In genomic region chr9:33260171-33260570, GRCm38 (mm10) we compare ENCODE assay signal across 10 mouse cellular contexts.
DNase-seq lines count a peak whose midpoint lies in the region; ATAC-seq and TF ChIP-seq lines count a peak whose summit lies in the region.
"Had no signal": no experiment of that assay in that cellular context is flagged by ENCODE, and none has a peak within 500 bp of the region (broad histone marks: within the 10 kb centered on the region; RNA-seq: fewer than 3 reads in every experiment).

No protein-coding gene starts in this region.

- peak; percentile 11 for DNase-seq in liver
- DNase-seq in liver, embryonic 11.5 days (ENCODE audit: low spot score): no peak
- peak; percentile 85 for DNase-seq in kidney, postnatal 0 days (ENCODE audit: low spot score)
- peak; percentile 76 for DNase-seq in limb, embryonic 14.5 days (ENCODE audit: low spot score)
- DNase-seq in ovary, postnatal 36 days (ENCODE audit: low spot score): peak; percentile 35
- no peak for DNase-seq in T-cell, adult 2 months (ENCODE audit: low spot score)

- H3K27ac ChIP-seq in liver, embryonic 11.5 days (ENCODE audit: low read depth, low read length): no peak overlapping the region
- no peak overlapping the region for H3K27ac ChIP-seq in forebrain, embryonic 12.5 days
- no peak overlapping the region for H3K27ac ChIP-seq in kidney, postnatal 0 days
- no peak overlapping the region for H3K27ac ChIP-seq in limb, embryonic 14.5 days (replicated peaks; ENCODE audit: low read depth, low read length)
- H3K27ac ChIP-seq: embryonic facial prominence, embryonic 15.5 days; neural tube, embryonic 12.5 days had no signal

- H3K4me3 ChIP-seq in liver, embryonic 11.5 days (ENCODE audit: low read depth, low read length): no peak overlapping the region
- H3K4me3 ChIP-seq in forebrain, embryonic 12.5 days (replicated peaks): no peak overlapping the region
- no peak overlapping the region for H3K4me3 ChIP-seq in kidney, postnatal 0 days (replicated peaks; ENCODE audit: low read depth, low read length)
- no peak overlapping the region for H3K4me3 ChIP-seq in limb, embryonic 14.5 days (replicated peaks; ENCODE audit: low read length)
- H3K4me3 ChIP-seq: embryonic facial prominence, embryonic 15.5 days; neural tube, embryonic 12.5 days had no signal

- no peaks in the 10 kb centered on the region for H3K36me3 ChIP-seq in liver, embryonic 11.5 days (ENCODE audit: control insufficient read depth, insufficient read depth, low read length)
- no peaks in the 10 kb centered on the region for H3K36me3 ChIP-seq in forebrain, embryonic 12.5 days (replicated peaks)
- no peaks in the 10 kb centered on the region for H3K36me3 ChIP-seq in kidney, postnatal 0 days (ENCODE audit: insufficient read depth, low read length)
- H3K36me3 ChIP-seq in limb, embryonic 14.5 days (ENCODE audit: control insufficient read depth, insufficient read depth, low read length): no peaks in the 10 kb centered on the region
- H3K36me3 ChIP-seq: embryonic facial prominence, embryonic 15.5 days; neural tube, embryonic 12.5 days had no signal

- no peak for ATAC-seq in liver, embryonic 11.5 days (replicated peaks; ENCODE audit: low FRiP score)
- ATAC-seq in cerebellum, adult (ENCODE audit: insufficient number of reproducible peaks, low FRiP score, low TSS enrichment): peak; percentile 87
- ATAC-seq in forebrain, embryonic 12.5 days (ENCODE audit: low FRiP score): peak; percentile 83
- no peak for ATAC-seq in kidney, postnatal 0 days (replicated peaks; ENCODE audit: low FRiP score, low read depth)
- peak; percentile 60; the same call in 1 of the 2 replicates for ATAC-seq in limb, embryonic 14.5 days (ENCODE audit: low FRiP score, low read depth)

- no peaks in the 10 kb centered on the region for H3K9me3 ChIP-seq in liver, embryonic 11.5 days (ENCODE audit: control insufficient read depth, low read length)
- H3K9me3 ChIP-seq in forebrain, embryonic 12.5 days: no peaks in the 10 kb centered on the region
- no peaks in the 10 kb centered on the region for H3K9me3 ChIP-seq in kidney, postnatal 0 days (replicated peaks; ENCODE audit: low read length)
- H3K9me3 ChIP-seq in limb, embryonic 14.5 days (ENCODE audit: control insufficient read depth, low read length): no peaks in the 10 kb centered on the region
- H3K9me3 ChIP-seq: embryonic facial prominence, embryonic 15.5 days; neural tube, embryonic 12.5 days had no signal

- 38% methylated on average over 4 of the region's 4 CpGs for WGBS in liver, embryonic 11.5 days
- WGBS in forebrain, embryonic 12.5 days: 30% methylated on average over 4 of the region's 4 CpGs
- WGBS in kidney, postnatal 0 days: 26% methylated on average over 4 of the region's 4 CpGs
- WGBS in limb, embryonic 14.5 days: 16% methylated on average over 4 of the region's 4 CpGs

- H3K4me1 ChIP-seq in liver, embryonic 11.5 days (replicated peaks; ENCODE audit: control insufficient read depth, insufficient read depth, low read length): no peaks in the 10 kb centered on the region
- H3K4me1 ChIP-seq in forebrain, embryonic 12.5 days: 0 out of 2 replicates have a peak, but pooled peaks cover 7% of the 10 kb centered on the region
- H3K4me1 ChIP-seq in kidney, postnatal 0 days (replicated peaks; ENCODE audit: insufficient read depth, low read length): no peaks in the 10 kb centered on the region
- no peaks in the 10 kb centered on the region for H3K4me1 ChIP-seq in limb, embryonic 14.5 days (ENCODE audit: control insufficient read depth, insufficient read depth, low read length)
- H3K4me1 ChIP-seq: embryonic facial prominence, embryonic 15.5 days; neural tube, embryonic 12.5 days had no signal

- no peak overlapping the region for H3K9ac ChIP-seq in liver, embryonic 11.5 days (ENCODE audit: low read depth, low read length)
- H3K9ac ChIP-seq in forebrain, embryonic 12.5 days: no peak overlapping the region
- no peak overlapping the region for H3K9ac ChIP-seq in kidney, postnatal 0 days (ENCODE audit: low read depth, low read length)
- no peak overlapping the region for H3K9ac ChIP-seq in limb, embryonic 14.5 days (ENCODE audit: low read depth, low read length, severe bottlenecking)
- H3K9ac ChIP-seq: embryonic facial prominence, embryonic 15.5 days; neural tube, embryonic 12.5 days had no signal

- no peak for TF ChIP-seq POLR2A in limb, embryonic 14.5 days (IDR thresholded peaks at IDR 0.05; ENCODE audit: borderline replicate concordance, extremely low read depth, insufficient read depth, insufficient read length)

- TF ChIP-seq CTCF in kidney, postnatal 0 days (IDR thresholded peaks at IDR 0.05; ENCODE audit: low read depth): peak; percentile 87

- no peaks in the 10 kb centered on the region for H3K27me3 ChIP-seq in liver, embryonic 11.5 days (replicated peaks; ENCODE audit: control insufficient read depth, insufficient read depth, low read length)
- H3K27me3 ChIP-seq in forebrain, embryonic 12.5 days: peaks cover 4% of the 10 kb centered on the region; the same call in 1 of the 2 replicates
- H3K27me3 ChIP-seq in kidney, postnatal 0 days (ENCODE audit: insufficient read depth, low read length): no peaks in the 10 kb centered on the region
- H3K27me3 ChIP-seq in limb, embryonic 14.5 days (ENCODE audit: control insufficient read depth, insufficient read depth, low read length): no peaks in the 10 kb centered on the region
- H3K27me3 ChIP-seq: embryonic facial prominence, embryonic 15.5 days; neural tube, embryonic 12.5 days had no signal

- H3K4me2 ChIP-seq in liver, embryonic 11.5 days: no peak overlapping the region
- H3K4me2 ChIP-seq in forebrain, embryonic 12.5 days: no peak overlapping the region
- H3K4me2 ChIP-seq in kidney, postnatal 0 days (ENCODE audit: low read length): no peak overlapping the region
- H3K4me2 ChIP-seq in limb, embryonic 14.5 days (replicated peaks; ENCODE audit: low read depth, low read length, severe bottlenecking): no peak overlapping the region
- H3K4me2 ChIP-seq: embryonic facial prominence, embryonic 15.5 days; neural tube, embryonic 12.5 days had no signal

Comparison
In these comparisons a context has a peak if more than half of its experiments do, and no peak if none do; other contexts are left out.
1. DNase-seq: peak in liver (single experiment), kidney, postnatal 0 days (single experiment), limb, embryonic 14.5 days (single experiment) and ovary, postnatal 36 days (single experiment); none in liver, embryonic 11.5 days (single experiment) and T-cell, adult 2 months (single experiment).
2. ATAC-seq: peak in cerebellum, adult (single experiment), forebrain, embryonic 12.5 days (single experiment) and limb, embryonic 14.5 days (single experiment); none in liver, embryonic 11.5 days (single experiment) and kidney, postnatal 0 days (single experiment).